Mouse (Mus musculus) cerebellum, adult 8-10 months (tissue): Measurements from ENCODE around the gene Cers6.

Source experiments
- DNase-seq: peaks from one replicate; pipeline ENCODE4 v3.0.0; 2022

Gene Cers6

DNA sequence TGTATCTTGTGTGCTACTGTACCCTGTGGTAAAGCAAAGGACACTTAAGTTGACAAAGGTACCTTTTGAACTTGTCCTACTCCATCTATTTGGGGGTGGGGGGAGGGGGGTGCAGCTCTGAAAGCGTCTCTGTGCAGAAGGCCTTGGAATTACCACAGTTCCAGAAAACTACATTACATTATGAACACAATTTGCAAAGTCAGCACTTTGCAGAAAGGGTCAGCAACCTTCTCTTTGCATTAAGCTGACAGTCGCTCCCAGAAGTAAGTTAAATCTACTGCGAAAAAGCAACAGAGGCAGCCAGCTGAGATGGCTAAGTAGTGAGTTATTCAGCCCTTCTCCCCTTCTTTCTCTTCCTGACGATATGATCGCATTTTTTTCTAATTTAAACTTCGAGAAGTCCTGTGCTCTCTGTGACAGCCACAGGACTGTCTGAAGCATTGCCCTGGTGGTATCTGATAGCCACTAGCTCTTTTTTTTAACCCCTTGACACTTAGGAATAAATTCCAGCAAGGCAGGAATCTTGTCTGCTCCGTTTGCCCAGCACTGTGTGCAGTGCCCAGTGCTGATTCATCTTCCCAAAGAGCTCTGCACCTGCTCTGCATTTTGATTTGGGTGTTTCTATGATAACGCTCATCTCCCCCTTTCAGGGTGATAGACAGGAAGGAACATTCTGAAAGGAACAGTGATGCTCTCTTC, 221.4 kb downstream of the Cers6 start:
- DNase-seq, result no peak

DNA sequence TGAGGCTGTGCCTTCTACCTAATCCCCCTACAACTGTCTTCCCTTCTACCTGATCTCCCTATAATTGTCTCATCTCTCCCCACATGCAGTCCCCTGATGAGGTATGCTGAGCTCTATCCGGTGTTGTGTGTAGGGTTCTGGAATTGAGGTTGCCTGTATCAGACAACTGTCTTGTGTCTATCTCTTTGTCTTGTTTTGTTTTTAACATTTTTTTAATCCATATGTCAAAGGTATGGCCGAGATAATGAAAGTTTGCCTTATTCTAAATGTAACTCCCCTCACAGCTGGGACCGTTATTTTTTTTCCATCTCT, 221.9 kb downstream of the Cers6 start:
- peak; percentile 23 for DNase-seq

DNA sequence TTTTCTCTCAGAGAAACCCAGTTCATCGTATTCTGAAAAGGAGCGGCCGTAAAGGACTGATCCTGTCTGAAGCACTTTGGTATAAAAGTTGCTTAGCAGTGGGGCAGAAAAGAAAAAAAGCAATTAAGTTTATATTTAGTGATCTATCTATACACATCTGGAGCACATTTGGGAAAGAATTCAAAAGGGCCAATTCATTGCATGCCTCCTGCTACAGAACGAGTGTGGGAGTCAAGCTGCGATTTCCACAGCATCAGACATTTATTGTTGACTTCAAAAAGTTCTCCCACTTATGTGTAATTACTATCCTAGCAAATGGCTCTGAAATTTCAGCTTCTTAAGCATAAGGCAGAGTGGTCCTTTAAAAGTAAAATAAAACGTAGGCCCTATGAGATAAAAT, 223.2 kb downstream of the Cers6 start:
- DNase-seq, result no peak

DNA sequence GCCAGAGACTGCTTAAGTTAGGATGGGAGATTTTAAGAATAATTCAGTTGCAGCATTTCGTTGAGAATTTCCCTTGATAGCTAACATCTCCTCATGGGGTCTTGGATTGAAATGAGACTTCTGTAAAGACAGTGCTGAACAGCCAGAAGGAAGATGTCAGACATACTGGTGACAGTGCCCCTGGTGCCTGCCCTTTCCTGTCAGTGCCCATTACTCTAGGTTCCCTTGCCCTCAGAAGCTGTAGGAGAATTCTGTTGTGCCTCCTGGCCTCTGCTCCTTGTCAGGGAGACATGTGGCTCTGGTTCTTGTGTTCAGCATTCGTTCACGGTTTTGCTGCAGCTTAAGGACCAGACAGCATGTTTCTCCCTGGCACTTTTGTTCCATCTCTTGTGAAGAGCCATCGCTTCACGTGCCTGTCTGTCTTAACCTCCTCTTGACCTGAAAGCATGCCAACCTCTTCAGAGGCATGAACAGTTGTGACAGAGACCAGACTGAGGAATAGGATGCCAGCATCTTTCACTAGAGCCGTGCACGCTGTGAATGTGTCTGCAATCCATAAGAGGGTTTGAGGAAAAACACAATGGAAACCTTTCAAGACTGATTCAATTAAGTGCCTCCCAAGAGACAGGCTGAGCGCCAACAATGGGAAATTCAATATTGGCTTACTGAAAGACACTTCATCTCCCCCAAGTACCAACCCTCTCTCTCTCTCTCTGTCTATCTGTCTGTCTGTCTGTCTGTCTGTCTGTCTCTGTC, 225.4 kb downstream of the Cers6 start:
- no peak for DNase-seq

DNA sequence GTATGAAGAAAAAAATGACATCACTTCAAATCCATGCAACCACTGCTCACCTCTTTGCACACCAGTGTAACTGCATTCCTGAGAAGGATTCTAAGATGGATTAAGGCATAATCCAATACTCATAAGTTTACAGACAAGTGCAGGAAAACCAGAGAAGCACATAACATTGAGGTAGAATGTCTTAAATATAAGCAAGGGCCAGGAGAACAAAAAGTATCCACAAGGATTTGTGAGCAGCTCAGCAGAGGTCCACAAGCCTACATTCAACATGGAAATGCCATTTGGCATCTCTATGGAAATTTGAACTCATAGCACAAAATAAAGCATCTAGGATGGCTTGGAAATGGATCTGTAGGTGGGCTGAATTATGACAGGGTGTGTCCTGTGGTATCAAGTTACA, 234.6 kb downstream of the Cers6 start:
- no peak for DNase-seq

DNA sequence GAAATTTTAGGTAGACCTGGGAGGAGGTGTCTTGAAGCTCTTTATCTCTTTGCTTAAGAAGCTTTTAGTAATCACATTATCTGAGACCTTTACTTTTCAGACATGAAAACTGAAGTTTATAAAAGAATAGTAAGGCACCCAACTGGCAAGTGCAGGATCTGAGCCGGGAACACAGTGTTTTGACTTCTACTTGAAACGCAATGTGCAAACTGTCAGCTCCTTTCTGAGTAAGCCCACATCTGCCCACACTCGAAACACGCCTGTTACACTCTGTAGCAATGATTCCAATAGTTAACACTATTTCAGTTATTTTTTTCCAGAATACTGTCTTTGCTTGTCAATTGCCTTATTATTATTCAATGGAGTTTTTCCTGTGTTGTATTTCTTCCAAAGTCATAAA, 235.6 kb downstream of the Cers6 start:
- no peak for DNase-seq

DNA sequence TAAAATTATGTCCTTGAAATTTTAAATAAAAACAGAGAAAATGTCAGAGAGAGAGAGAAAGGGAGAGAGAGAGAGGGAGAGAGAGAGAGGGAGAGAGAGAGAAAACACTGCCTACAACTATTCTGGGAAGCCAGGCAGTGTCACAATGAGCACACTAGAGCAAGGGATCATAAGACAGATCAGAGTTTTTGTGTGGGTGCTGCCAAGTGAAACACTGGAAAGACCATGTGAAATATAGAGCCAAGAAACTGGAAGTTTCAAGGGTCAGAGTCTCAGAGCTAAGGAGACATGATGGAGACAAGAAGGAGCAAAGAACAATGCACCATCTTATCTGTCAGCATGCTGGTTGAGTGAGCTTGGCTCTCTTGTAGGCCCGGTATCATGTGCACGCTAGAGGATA, 236.3 kb downstream of the Cers6 start:
- DNase-seq, result no peak

DNA sequence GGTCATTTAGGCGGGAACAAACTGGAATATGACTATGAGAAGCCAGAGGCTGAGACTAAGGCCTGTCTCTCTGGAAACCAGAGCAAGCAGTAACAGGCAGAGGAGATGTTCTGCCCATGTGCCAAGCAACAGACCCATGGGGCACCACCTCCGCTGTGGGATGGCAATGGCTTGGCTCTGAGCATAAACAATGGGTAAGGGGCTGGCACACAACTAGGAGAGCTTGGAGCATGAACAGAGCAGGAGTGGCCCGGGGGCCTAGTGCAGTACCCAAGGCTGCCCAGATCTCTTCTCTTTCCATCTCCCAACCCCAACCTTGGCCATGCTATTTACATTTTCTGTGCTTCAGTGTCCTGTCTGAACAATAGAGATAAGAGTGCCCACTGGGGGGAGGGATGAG, 237.5 kb downstream of the Cers6 start:
- DNase-seq, result no peak

DNA sequence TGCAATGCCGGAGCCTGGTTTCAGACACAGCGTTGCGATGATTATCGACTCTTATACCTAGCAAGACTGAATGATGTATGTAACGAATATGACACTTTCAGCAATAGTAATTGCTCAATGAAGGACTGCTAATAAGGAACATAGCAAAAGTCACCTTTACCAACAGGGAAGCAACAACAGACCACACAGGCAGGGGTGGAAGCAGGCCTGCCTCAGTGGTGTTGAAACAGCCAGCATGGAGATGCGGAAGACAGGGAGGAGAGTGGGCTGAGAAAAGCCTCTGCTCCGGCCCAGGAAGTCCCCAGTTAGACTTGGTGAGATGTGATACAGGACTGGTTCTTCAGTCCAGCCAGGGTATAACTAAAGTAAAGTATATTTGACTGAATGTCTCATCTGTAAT, 237.9 kb downstream of the Cers6 start:
- DNase-seq, result no peak

DNA sequence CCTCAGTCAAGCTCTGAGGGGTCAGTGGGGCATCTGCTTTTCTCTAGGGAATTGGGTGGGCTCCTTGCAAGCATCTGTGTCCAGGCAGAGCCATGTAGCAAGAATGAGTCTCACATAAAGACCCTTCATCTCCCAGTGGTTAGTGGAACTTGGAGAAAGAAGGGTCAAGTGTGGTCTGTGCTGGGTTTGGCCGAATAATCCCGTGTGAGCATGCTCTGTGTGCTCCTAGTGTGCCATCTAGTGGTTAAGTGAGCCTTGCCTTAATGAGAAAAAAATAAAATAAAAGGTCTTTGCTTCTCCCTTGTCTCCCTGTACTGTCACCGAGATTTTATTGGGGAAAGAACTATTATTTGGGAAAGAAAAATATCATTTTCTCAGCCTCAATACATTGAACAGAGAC, 239.5 kb downstream of the Cers6 start:
- peak; percentile 35 for DNase-seq

DNA sequence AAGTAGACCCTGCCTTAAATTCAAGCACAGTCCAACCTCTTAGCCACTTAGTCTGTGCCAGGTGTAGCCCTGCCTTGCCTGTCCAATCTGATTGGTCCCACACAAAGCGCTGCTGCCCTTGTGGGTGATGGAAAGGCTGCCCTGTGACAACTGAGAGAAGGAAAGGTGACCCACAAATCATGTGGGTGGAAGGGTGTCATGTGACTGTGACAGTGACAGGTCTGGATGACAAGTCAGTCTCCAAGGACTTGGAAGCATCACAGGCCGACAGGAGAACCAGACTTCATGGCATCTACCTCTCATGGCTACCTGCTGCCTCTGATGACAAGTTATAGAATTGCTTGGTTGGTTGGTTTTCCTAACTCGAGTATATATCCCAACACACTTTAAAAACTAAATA, 242.3 kb downstream of the Cers6 start:
- DNase-seq, result no peak

DNA sequence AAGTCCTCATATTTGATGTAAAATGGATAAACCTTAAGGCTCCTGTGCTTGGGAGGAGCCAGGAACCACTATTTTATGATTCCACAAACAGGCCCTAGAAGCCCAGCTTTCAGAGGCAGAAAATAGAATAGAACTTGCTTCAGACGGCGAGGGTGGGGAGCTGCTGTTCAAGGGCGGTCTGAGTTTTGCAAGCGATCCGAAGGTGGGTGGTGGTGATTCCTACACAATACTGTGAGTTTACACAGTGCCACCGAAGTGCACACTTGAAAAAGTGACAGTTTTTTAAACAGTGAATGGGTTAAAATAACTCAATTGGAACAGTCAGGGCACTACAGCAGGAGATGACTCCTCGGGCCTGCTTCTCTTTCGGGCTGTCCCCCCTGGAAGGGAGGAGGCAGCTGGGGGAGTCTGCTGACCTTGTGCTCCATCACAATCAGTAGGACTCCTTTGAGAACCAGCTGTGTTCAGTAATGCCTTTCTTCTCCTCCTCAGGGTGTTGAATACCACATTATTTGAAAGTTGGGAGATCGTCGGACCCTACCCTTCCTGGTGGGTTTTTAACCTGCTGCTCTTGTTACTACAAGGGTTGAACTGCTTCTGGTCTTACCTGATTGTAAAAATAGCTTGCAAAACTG, 243.4 kb downstream of the Cers6 start:
- DNase-seq, result no peak

DNA sequence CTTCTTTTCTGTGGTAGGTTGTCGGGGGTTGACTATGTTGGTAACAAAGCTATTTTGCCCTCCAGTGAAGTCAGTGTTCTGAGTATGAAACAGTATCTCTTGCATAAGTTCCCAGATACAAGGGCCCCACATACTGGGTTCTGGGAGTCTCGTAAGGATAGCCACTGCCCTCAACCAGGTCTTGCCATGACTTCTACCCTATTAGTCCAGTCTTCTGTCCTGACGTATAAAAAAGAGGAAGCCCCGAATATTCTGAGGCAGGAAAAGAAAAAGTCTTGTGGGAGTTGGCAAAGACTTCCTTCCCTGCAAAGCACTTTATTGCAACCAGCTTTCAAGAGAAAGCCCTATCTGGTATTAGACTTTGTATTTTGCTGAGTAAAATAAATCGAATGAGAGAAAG, 248.0 kb downstream of the Cers6 start:
- no peak for DNase-seq

DNA sequence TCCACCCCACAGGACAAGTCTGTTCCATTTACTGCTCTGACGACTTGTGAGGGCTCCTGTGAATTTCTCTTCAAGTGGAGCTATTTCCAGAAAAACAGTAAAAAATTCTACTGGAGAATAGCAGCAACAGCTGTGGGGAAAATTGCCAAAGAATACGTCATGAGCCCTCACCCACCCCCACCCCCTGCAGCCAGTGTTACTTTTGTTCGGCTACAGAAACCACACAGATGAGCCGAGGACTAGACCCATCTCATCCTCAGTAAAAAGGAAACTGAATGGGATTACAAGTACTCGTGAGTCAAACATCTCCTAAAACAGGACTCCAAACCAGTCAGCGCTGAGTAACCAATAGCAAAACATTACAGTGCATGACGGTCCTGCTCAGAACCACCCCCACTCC, 248.5 kb downstream of the Cers6 start:
- no peak for DNase-seq

DNA sequence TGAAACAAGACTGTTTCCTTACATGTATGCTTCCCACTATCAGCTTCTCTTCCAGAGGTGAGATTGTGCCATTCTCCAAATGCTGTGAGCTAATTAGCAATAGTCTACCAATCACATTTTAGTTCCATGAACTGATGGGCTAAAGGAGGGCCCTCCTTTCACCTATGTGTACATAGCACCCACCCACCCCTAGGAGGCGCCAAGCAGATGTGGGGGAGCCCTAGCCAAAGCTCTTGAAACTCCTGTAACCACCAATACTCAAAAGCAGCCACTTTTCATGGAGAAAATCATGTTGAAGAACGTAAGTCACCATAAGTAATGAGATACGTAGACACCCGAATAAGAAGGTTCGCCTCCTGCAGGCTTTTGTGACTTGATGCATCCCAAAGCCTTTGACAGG, 251.4 kb downstream of the Cers6 start:
- no peak for DNase-seq

DNA sequence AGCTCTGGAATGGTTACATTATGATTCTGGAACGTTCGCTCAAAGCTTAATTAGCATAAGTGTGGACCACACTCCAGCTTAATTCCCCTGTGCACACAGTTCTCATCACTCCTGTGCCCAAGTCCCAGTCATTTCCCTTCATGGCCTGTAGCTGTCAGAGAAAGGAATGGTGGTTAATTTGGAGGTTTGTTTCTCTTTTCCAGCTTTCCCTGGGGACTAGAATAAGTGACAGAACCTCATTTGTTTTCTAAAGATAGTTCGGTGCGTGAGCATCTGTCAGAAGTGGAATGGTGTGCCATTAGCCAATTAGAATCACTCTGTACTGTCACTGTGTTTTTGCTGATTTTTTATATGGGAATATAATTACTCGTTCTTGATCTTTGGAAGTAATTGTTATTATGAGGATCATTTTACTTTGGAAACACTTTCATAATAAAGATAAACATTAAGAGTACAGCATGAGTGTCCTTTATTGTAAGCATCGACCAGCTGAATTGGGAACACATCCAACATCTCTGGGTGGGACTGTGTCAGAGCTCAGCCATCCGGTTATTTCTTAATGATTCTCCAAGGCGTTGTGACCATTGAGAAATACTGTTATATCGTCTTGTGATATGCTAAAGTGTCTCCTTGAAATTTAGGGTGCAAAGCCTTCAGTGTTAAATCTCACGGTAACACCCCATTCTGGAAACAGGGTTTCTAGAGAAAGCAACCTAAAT, 252.7 kb downstream of the Cers6 start:
- no peak for DNase-seq

DNA sequence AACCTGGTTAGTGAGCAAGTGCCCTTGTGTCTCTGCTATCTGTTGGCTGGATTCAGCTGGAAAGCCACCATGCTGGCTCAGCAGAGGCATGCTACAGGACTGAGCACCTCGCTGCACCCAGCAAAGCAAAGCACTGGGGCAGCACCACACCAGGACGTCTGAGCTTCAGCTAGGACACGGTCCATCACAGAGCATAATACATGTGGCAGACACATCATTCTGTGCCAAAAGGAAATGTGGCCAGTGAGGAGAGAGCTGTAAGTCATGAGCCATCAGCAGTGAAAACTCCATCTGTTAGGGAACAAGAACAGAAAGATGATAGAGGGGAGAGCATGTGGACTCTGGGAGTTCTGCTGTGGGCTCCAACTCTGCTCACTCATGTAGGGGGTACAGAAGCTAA, 254.7 kb downstream of the Cers6 start:
- DNase-seq, result no peak

DNA sequence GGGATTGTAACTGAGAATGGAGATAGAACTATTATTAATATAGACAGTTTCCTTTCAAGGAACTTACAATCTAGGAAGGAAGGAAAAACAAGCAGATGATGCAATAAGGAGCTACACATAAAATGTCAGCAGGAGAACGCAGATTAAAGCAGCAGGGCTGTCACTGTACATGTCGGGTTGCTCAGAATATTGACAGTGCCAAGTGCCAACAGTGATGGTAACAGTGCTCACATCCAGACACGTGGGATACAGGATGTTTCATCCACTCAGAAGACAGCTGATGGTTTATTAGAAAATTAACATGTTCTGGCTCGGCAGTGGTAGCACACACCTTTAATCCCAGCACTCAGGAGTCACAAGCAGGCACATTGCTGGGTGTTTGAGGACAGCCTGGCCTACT, 255.5 kb downstream of the Cers6 start:
- no peak for DNase-seq

DNA sequence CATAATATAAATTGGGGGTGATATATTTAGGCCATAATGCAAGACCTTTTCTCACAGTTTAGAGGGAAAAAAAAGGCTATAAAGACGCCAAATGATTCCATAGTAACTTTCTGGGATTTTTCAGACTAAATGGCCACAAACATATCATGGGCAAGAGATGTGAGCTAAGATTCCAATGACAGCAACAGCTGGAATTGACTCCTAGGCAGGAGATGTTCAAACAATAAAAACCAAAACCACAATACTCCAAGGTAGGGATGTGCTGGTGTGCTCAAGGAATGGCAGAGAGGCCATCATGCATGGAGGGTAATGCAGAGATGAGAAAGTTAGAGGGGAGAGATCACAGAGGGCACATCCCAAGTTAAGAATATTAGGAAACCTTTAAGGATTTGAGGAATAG, 257.8 kb downstream of the Cers6 start:
- no peak for DNase-seq

DNA sequence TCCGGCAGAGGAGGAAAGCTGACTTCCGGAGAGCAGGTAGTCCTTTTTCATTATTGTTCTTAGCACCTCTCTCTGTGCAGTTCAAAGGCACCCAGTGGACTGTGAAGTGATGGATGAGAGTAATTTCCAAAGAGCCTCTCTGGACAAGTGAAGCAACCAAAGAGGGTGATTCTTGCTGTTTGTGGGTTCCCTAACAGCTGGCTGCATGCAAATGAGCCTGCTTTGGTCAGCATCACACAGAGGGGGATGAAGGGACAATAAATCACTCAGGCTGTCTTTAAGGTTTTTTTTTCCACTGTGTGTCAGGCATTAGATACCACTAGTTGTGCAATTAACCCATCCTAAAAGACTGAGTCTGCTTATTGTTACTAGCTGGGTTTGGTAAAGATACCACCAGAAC, 258.5 kb downstream of the Cers6 start:
- no peak for DNase-seq

DNA sequence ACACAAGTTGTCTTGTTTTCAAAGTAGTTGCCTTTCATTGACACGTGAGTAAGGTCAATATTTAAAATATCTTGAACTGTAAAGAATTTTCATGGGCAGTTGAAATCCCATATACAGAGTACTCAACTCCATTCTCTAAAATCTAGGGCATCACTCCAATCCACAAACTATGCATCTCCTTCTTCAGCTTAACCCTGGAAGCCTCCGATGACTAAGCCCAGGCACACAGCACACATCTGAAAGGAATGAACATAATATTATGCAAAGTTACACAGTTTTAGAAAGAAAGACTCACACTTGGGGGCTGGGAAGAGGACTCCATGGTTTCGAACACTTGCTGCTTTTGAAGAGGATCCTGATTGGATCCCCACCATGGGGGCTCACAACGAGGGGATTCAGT, 260.4 kb downstream of the Cers6 start:
- no peak for DNase-seq

DNA sequence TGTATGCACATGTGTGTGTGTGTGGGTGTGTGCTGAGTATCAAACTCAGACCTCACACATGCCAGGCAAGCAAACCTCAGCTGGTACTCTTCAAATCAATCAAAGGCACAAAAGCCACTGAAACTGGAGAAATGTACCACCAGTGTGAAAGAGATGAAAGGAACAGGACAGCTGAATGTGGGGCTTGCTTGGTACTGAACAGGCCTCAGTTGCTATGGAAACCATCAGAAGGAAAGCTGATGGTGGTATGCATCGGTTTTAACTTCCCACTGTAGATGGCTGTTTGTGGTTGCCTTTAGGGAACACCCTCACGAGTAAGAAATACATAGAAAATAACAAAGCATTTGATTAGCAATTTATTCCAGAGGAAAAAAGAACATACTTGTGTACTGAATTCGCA, 264.2 kb downstream of the Cers6 start:
- no peak for DNase-seq

DNA sequence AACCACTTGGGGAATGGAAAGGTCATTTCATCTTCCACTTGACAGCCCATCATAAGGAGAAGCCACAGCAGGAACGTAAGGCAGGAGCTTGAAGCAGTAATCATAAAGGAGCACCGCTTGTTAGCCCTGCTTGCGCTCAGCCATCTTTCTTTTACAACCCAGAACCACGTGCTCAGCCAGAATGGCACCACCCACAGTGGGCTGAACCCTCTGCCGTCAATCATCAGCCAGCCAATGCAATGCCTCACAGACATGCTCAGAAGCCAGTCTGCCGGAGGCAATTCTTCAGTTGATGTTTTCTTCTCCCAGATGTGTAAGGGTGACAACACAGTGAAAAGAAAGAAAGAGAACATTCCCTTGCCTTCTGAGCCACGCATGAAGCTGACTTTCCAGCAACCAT, 267.1 kb downstream of the Cers6 start:
- no peak for DNase-seq

DNA sequence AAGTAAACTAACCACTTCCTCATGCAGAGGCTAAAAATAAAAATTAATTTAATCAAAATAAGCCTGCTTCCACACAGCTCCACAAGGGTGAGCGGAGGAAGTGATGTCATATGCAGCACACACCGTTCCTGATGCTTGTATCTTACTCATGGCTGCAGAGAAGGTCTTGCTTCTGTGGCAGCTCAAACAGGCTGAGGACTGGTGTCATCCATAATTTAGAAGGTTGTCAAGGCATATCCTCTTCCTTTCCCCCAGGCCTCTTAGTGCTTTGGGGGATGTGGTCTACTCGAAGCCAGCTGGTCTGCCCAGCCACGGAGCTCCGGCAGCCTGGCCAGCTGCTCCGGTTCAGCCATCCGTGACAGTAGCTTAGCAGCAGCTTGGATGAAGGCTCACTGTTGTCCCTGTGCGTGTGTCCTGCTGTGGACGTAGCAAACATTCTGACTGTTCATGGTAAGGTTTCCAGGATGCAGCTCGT, 267.7 kb downstream of the Cers6 start:
- DNase-seq, result no peak
